Mouse (Mus musculus) urinary bladder, adult 18-20 months (tissue): ENCODE results near the gene Nol3.
A peak's percentile ranks its signal among the peaks of the same experiment; 100 is the strongest.
"Not testable (repeated sequence)": the region's sequence is repeated elsewhere in the genome, so short reads cannot be mapped to it uniquely, and the experiment has no call there.

Experiments
- DNase-seq, 2 experiments: peaks; one replicate each; pipeline ENCODE4 v3.0.0; 2022; ENCODE audit warnings: low spot score in 2 of 2, mixed read lengths in 2 of 2

Nol3 gene

GRCm38 (mm10) chr8:105288958-105289732, 13.2 kb downstream of the Nol3 start:
- DNase-seq: peak; percentile 85 to 90

- DNase-seq: no peak
These were observed 14.0 kb downstream of the Nol3 start, which contains the start of gene 4931428F04Rik for GRCm38 (mm10) chr8:105289805-105290460. Gene 4931428F04Rik, minus strand, starts transcription at chr8:105289864.

- peak; percentile 79 to 89 for DNase-seq
These were observed 14.8 kb downstream of the Nol3 start for GRCm38 (mm10) chr8:105290554-105291314.

- not testable (repeated sequence) for DNase-seq
These were observed 15.4 kb downstream of the Nol3 start for GRCm38 (mm10) chr8:105291364-105291763.

DNA sequence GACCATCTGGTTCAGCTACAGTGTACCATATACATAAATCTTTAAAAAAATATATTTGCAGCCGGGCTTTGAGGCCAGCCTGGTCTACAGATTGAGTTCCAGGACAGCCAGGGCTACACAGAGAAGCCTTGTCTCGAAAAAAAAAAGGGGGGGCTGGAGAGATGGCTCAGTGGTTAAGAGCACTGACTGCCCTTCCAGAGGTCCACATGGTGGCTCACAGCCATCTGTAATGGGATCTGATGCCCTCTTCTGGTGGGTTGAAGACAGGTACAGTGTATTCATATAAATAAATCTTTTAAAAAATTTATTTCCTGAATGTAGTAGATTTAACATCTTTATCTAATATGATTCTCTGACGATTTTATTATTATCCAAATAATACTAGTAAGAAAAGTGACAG, 15.9 kb downstream of the Nol3 start:
- not testable (repeated sequence) for DNase-seq

- no peak for DNase-seq
These were observed 16.5 kb downstream of the Nol3 start for GRCm38 (mm10) chr8:105292471-105292870.

GRCm38 (mm10) chr8:105293405-105293804, 17.5 kb downstream of the Nol3 start:
- no peak for DNase-seq

DNA sequence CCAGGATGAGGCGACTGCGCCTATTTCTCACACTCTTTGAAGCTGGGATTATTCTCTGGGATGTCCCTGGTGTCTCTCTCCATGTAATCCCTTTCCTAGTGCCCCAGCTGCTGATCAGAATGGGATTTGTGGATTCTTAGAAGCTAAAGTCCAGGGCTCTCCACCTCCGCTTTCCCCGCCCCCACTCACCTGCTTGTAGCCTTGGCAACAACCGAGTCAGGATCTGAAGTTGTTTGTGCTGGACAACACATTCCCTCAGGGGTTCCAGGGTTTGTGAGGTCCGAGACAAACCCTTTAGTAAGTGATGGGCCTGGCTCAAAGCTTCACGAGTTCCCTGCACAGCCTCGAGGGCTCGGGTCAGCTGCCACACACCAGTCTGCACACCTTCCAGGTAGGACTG, 18.8 kb downstream of the Nol3 start:
- DNase-seq: no peak

DNA sequence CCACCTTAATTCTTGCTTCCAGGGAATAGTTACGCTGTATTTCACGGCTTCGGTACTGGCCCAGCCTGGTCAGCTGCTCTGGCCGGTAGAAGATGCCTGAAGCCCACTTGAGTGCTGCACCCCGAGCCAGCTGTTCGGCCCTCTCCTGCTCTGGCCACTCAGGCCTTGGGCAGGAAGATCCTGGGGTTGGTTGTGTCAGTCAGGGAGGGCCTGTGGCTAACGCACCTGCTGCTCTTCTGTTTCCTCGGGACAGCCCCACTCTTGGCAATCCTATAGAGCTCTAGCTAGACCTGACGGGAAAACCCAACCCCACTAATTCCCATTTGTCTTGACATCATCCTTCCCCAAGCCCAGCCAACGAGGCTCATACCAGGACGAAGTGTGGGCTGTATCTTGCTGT, 19.3 kb downstream of the Nol3 start:
- DNase-seq: no peak

- no peak for DNase-seq
These were observed 20.1 kb downstream of the Nol3 start, which contains the start of gene Exoc3l for GRCm38 (mm10) chr8:105295895-105296573. Gene Exoc3l, minus strand, starts transcription at chr8:105296101.

- peak; percentile 78 to 89 for DNase-seq
These were observed 21.7 kb downstream of the Nol3 start, which contains the start of gene E2f4 for GRCm38 (mm10) chr8:105297511-105298192. Gene E2f4, plus strand, starts transcription at chr8:105297663.

- DNase-seq: no peak
These were observed 22.7 kb downstream of the Nol3 start for GRCm38 (mm10) chr8:105298351-105299252.

- DNase-seq: no peak
These were observed 24.0 kb downstream of the Nol3 start for GRCm38 (mm10) chr8:105299962-105300361.

DNA sequence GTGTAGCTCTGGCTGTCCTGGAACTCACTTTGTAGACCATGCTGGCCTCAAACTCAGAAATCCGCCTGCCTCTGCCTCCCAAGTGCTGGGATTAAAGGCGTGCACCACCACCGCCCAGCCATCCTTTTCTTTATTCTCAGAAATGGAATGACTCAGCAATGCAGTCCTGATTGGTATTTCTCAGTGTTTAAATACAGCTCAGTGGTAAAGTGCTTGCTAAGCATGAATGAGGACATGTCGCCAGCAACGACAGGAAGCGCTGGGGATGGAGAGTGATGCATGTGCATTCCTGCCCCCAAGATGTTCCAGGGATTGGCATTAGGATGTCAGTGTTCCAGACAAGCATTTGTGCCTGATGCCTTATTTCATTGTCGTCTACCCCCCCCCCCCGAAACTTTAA, 27.5 kb downstream of the Nol3 start:
- no peak for DNase-seq

DNA sequence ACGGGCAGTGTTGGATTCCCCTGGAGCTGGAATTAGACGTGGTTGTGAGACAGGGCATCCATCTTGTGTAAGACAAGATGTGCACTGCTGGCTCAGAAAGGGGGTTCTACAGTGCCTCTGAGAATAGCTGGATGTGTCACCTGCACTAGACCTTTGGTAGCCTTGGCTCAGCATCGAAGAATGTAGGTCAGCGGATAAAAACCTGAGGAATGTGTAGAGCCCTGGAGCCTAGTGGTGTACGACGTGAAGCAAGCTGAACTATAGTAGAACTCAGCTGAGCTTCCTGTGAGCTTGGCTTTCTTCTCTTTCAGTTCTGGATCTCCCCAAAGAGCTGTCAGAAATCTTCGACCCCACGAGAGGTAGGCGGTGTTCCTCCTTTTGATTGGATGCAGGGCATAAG, 27.9 kb downstream of the Nol3 start:
- DNase-seq: no peak

DNA sequence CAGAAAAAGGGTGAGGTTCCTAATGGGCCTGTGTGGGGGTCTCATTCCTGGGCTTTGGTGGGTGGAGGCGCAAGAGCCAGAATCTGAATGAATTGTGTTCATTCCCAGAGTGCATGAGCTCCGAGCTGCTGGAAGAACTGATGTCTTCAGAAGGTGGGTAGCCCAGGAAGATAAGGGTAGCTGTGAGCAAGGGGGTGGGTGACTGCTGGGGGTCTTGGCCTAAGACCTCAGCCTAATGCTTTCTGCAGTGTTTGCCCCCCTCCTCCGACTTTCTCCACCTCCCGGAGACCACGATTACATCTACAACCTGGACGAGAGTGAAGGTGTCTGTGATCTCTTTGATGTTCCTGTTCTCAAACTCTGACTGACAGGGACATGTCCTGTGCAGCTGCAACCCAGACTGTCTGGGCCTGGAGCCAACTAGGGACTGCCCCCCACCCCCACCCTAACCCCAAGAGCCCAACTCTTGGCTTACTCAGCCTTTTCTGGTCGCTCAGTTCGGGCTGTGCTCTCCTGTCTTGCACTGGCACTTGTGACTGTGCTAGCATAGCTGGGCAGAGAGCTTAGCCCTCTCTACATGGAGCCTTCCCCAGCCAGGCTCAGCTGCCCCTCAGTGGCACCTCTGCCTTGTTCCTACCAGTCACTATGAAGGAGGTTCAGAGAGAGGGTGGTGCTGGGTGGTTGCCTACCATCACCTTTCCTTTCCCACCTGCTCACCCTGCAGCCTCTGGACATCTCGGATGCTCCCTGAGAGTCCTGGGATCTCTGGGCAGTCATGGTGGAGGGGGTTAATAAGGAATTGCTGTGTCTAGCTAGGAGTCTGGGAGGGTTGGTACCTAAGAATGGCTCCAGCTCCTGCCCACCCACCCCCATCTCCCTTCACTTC, 28.6 kb downstream of the Nol3 start:
- no peak for DNase-seq

DNA sequence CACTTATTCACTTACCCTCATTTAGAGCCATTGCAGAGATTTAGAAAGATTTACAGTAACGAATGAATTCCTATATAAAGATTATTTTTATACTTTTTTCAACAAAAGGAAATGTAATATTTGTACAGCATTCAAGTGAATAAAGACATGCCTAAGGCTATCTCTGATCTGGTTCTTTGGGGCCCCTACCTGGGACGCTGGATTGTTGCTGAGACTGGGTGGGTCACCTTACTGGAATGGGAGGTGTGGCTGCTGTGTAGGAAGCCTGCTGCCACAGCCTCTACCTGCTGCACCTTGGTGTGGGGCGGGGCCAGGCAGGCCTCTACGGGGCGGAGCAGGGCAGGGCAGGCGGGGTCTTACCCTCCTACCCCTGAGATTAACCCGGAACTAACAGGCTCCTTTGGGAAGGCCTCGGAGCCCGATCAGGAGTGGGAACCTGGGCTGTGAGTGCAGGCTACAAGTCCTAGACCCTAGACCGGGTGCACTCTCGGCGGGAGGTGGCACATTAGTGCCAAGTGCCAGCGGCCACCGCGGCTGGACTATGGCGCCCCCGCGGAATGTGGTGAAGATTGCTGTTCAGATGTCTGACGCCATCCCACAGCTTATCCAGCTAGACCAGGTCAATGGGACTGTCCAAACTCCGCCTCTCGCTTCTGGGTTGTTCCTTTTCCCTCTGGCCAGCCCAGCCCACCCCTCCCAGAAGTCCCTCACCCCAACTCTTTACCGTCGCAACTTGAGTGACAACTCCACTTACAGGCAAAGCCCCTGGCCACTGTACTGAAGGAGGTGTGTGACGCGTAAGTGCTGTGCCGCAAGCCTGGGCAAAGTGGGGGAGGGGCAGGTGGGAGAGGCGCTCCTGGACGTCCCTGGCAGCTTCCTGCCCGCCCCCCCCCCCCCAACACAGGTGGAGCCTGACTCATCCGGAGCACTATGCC, 29.5 kb downstream of the Nol3 start, which contains the start of gene Elmo3:
TSS of gene Elmo3 (plus strand) at position 391 of the 935 bp plus-strand sequence.
- DNase-seq: peak; percentile 83 to 89
